Mouse (Mus musculus) liver, embryonic 14.5 days (tissue): ENCODE results near the gene Lexm. TPM values are rescaled to one million over a fixed set of nuclear protein-coding genes. Genes with fewer than 3 reads are reported as not detected.
A peak's percentile ranks its signal among the peaks of the same experiment; 100 is the strongest.

Source experiments
- ATAC-seq: fragments of 200-750 bp; cut with Nextera tagmentation; 2 replicates; pipeline ENCODE4 v1.8.0; 2017; ENCODE audit warnings: moderate number of reproducible peaks, mild to moderate bottlenecking, moderate library complexity; ENCODE audit not compliant: insufficient read depth
- DNase-seq, 3 experiments: peaks; one replicate each; pipeline ENCODE4 v3.0.0-alpha.2; 2012 to 2013; ENCODE audit warnings: low read depth in 3 of 3, low spot score in 3 of 3
- H3K27ac ChIP-seq: fragments of 300-500 bp; sonication (generic); 2 replicates; pipeline ENCODE4 v1.5.1; 2014; ENCODE audit warnings: moderate library complexity, mild to moderate bottlenecking, control low read depth, inconsistent platforms
- H3K27me3 ChIP-seq: fragments of 300-500 bp; sonication (generic); 2 replicates; pipeline ENCODE4 v1.6.1; 2014; ENCODE audit warnings: mild to moderate bottlenecking, low read length, moderate library complexity; ENCODE audit not compliant: control insufficient read depth, insufficient read depth
- H3K36me3 ChIP-seq: fragments of 300-500 bp; sonication (generic); replicated peaks from 2 replicates; pipeline ENCODE4 v1.6.1; 2014; ENCODE audit warnings: low read depth; ENCODE audit not compliant: control insufficient read depth, insufficient read depth
- H3K4me1 ChIP-seq, 2 experiments: fragments of 200-500 bp in 1 of 2; fragments of 300-500 bp in 1 of 2; sonication (generic) in 1 of 2; replicated peaks; 2 replicates each; pipeline ENCODE4 v1.6.1; 2012 to 2014; ENCODE audit warnings: antibody characterized with exemption in 1 of 2, inconsistent platforms in 1 of 2, low read length in 1 of 2; ENCODE audit not compliant: control insufficient read depth in 2 of 2, insufficient read depth in 2 of 2
- H3K4me2 ChIP-seq: fragments of 300-500 bp; sonication (generic); 2 replicates; pipeline ENCODE4 v1.6.1; 2014; ENCODE audit warnings: low read depth, mild to moderate bottlenecking, control low read depth, moderate library complexity
- H3K4me3 ChIP-seq, 2 experiments: fragments of 200-500 bp in 1 of 2; fragments of 300-500 bp in 1 of 2; sonication (generic) in 1 of 2; 2 replicates each; pipeline ENCODE4 v1.5.1; 2012 to 2014; ENCODE audit warnings: low read depth in 2 of 2, low read length in 2 of 2, mild to moderate bottlenecking in 2 of 2, control low read depth in 1 of 2, inconsistent platforms in 1 of 2, moderate library complexity in 1 of 2; ENCODE audit not compliant: insufficient read depth in 1 of 2
- H3K9ac ChIP-seq: fragments of 300-500 bp; sonication (generic); replicated peaks from 2 replicates; pipeline ENCODE4 v1.6.1; 2014; ENCODE audit warnings: mild to moderate bottlenecking, control low read depth, moderate library complexity
- H3K9me3 ChIP-seq: fragments of 300-500 bp; sonication (generic); 2 replicates; pipeline ENCODE4 v1.6.1; 2016; ENCODE audit warnings: low read length, mixed read lengths; ENCODE audit not compliant: control insufficient read depth
- CTCF ChIP-seq: IDR thresholded peaks from 2 replicates; pipeline ENCODE4 v1.5.1; 2016; ENCODE audit warnings: antibody characterized with exemption, low read depth, control low read depth
- EP300 ChIP-seq: IDR thresholded peaks from 2 replicates; pipeline ENCODE4 v1.6.1; 2016; ENCODE audit warnings: antibody characterized with exemption, low read depth
- WGBS: fragments of 180-500 bp; shearing (Covaris S2); extraction: QIAGEN DNeasy Blood & Tissue Kit; methylation state at CpG from one replicate; pipeline ENCODE4 v1.1.7; 2014; ENCODE audit not compliant: insufficient replicate concordance; 5-methylcytosine and 5-hydroxymethylcytosine counted together
- polyA plus RNA-seq, 2 experiments: library from polyadenylated mRNA; depleted of rRNA in 1 of 2; stranded (reverse) in 1 of 2; unstranded in 1 of 2; fragments of >200 nt; fragmentation: Nextera tagmentation in 1 of 2; extraction: Ambion mirVana in 1 of 2; gene quantifications; 2 replicates each; pipeline versions ENCODE4 v1.2.1 to v1.2.3; 2012 to 2014

The Lexm gene
- polyA plus RNA-seq, 2 experiments = 0.10 TPM; not detected in 1

DNA sequence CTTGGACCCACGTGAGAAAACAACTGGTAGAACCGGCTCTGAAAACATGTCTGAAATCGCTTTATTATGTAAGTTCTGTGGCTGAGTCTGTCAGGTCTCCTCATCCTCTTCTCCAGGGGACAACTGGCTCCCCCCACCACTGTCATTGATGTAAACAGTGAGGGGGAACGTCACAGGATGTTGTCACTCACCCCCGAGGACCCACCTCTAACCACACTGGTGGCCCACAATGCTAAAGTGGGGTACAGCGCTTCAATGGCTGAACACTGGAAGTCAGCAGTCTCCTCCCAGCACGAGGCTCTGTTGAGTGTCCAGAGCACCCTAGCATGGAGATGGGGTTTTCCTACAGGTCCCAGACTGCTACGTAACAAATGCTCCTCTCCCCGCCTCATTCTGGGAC is 26.2 kb downstream of the Lexm start:
- WGBS = 73% methylated on average over 9 of the region's 9 CpGs
- Histone ChIP-seq H3K4me1 (no peaks in the 10 kb centered on the region), H3K27ac (no peak overlapping the region), H3K4me3 (no peak overlapping the region), H3K9me3 (no peaks in the 10 kb centered on the region), H3K9ac (no peak overlapping the region), H3K4me2 (no peak overlapping the region), H3K36me3 (peaks cover 12% of the 10 kb centered on the region), H3K27me3 (no peaks in the 10 kb centered on the region)
- DNase-seq (no peak), ATAC-seq (no peak)
- TF ChIP-seq CTCF (no peak), EP300 (no peak)

DNA sequence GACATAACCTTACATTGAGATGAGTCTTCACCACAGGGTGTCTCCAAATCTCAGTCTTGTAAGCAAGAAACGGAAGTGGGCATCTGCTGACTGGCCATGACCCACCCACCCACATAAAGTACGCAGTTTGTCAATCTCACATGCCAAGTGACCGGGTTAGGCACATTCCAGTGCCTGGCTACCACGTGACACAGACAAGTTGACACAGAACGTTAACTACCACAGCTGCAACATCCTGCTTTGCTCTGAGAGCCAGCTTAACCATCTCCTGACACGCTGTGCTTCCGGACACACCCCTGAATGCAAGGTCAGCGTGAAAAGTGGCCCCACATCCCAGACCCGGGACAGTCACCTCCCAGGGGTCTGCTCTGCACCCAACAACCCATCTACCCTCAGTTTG is 26.9 kb downstream of the Lexm start:
- no peak overlapping the region for H3K4me3 ChIP-seq
- no peak overlapping the region for H3K9ac ChIP-seq
- no peak for TF ChIP-seq EP300
- no peak for TF ChIP-seq CTCF
- DNase-seq (no peak), ATAC-seq (no peak)
- H3K27ac ChIP-seq = no peak overlapping the region
- H3K27me3 ChIP-seq = no peaks in the 10 kb centered on the region
- H3K4me2 ChIP-seq = no peak overlapping the region
- peaks cover 15% of the 10 kb centered on the region for H3K36me3 ChIP-seq
- 62% methylated on average over 9 of the region's 9 CpGs for WGBS
- H3K4me1 ChIP-seq = no peaks in the 10 kb centered on the region
- no peaks in the 10 kb centered on the region for H3K9me3 ChIP-seq

DNA sequence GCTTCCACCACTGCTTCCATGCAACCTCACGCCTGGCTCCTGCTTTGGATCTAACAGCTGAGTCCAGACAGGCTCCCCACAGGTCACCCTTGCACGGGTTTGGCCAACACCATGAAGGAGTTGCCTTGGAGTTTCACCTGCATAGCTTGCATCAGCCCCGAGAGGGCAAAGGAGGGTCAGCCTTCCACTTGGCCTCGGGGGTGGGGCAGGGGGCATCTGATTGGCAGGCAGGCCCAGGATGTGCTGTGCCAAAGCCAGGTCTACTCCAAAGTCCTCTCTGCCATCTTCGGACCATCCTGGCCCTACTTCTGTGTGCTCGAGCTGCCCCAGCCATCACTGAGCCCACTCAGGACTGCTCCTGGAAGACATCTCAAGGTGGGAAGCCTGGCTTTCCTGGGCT is 30.0 kb downstream of the Lexm start:
- DNase-seq = no peak
- no peak overlapping the region for H3K27ac ChIP-seq
- ATAC-seq = no peak
- no peak overlapping the region for H3K9ac ChIP-seq
- peaks cover 18 to 25% of the 10 kb centered on the region in 2 experiments for H3K4me1 ChIP-seq
- H3K36me3 ChIP-seq = peaks cover 17% of the 10 kb centered on the region
- WGBS = 67% methylated on average over 6 of the region's 6 CpGs
- H3K9me3 ChIP-seq = no peaks in the 10 kb centered on the region
- no peak overlapping the region for H3K4me3 ChIP-seq
- TF ChIP-seq EP300 = no peak
- no peak for TF ChIP-seq CTCF
- H3K27me3 ChIP-seq = no peaks in the 10 kb centered on the region
- no peak overlapping the region for H3K4me2 ChIP-seq

DNA sequence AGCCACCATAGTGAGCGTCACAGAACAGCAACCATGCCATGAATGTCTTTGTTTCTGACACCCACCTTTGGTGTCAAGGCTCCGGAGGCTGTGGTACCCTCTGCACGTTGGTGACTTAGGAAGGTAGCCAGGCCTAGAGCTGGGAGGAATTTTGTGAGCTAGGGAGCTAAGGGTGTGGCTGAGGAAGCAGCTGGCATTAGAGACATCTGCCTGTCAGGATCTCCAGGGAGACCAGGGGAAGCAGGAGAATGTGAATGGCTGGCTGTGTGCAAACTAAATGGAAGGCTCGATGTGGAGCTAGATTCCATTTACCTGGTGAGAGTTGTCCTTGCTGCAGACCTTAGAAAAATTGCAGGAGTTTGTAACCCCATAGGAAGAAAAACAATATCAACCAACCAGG is 32.4 kb downstream of the Lexm start:
- H3K4me2 ChIP-seq = no peak overlapping the region
- H3K27ac ChIP-seq = peak overlapping the region; percentile 97; the same call in 1 of the 2 replicates
- no peak for DNase-seq
- no peak overlapping the region for H3K4me3 ChIP-seq
- 75% methylated on average over 4 of the region's 4 CpGs for WGBS
- peaks cover 35 to 44% of the 10 kb centered on the region in 2 experiments for H3K4me1 ChIP-seq
- H3K9ac ChIP-seq = no peak overlapping the region
- H3K27me3 ChIP-seq = no peaks in the 10 kb centered on the region
- ATAC-seq = no peak
- TF ChIP-seq CTCF (no peak), EP300 (no peak)
- H3K36me3 ChIP-seq = peaks cover 26% of the 10 kb centered on the region
- H3K9me3 ChIP-seq = no peaks in the 10 kb centered on the region

DNA sequence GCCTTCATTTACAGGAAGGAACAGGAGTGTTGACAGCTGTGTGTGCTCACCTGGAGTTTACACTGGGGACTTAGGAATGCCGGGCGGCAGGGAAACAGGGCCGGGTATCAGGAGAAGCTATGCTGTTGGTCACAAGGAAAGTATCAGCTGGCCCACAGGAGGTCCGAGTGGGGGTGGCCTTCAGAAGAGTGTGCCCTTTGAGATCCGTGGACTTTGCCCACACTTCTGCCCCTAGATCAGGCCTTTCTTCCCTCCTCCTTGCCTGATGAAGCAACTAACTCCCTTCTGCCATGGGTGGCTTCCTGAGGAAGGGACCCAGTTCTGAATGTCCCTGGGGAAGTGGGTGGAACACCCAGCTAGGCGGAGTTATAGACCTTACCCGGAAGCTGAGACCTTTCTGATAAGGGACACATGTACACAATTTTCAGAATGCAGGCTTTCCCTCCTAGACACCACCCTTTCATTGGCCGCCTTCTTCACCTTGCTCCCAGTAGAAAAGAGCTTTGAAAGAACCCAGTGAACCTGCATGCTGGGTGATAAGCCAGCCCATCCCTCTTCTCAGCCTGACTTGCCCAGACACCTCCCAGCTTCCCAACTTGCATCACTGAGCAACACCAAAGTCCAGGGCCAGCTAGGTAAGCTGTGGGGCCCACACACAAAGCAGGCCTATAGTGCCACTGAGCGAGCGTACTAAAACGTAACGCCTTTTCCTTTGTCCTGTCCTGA is 34.5 kb downstream of the Lexm start:
- Histone ChIP-seq H3K27me3 (no peaks in the 10 kb centered on the region), H3K9me3 (no peaks in the 10 kb centered on the region), H3K4me1 (peaks cover 35 to 44% of the 10 kb centered on the region in 2 experiments), H3K27ac (peak overlapping the region; percentile 97), H3K4me2 (peak overlapping the region; percentile 66), H3K9ac (peak overlapping the region; percentile 55), H3K4me3 (peak overlapping the region; percentile 32 to 40), H3K36me3 (peaks cover 40% of the 10 kb centered on the region)
- peak; percentile 79 to 89 (median 80) for DNase-seq
- peak; percentile 94 for ATAC-seq
- TF ChIP-seq EP300 (peak; percentile 59), CTCF (no peak)
- 41% methylated on average over 12 of the region's 12 CpGs for WGBS
